Mouse (Mus musculus): ENCODE data around the gene Abhd14a. TPM values are rescaled to one million over a fixed set of nuclear protein-coding genes. Genes with fewer than 3 reads are reported as not detected.

The Abhd14a gene
- total RNA-seq, 1 experiment from 2014 or later = not detected

- ATAC-seq (replicated peaks; ENCODE audit: insufficient number of reproducible peaks, low FRiP score, low TSS enrichment, poor library complexity, severe bottlenecking) = no peak
These were observed 26.2 kb downstream of the Abhd14a start for GRCm38 (mm10) chr9:106421033-106421864.

GRCm38 (mm10) chr9:106420608-106421007, 26.9 kb downstream of the Abhd14a start:
- ATAC-seq (replicated peaks; ENCODE audit: insufficient number of reproducible peaks, low FRiP score, low TSS enrichment, poor library complexity, severe bottlenecking) = no peak

GRCm38 (mm10) chr9:106417841-106418625, 29.4 kb downstream of the Abhd14a start:
- ATAC-seq (replicated peaks; ENCODE audit: insufficient number of reproducible peaks, low FRiP score, low TSS enrichment, poor library complexity, severe bottlenecking) = no peak

- ATAC-seq (replicated peaks; ENCODE audit: insufficient number of reproducible peaks, low FRiP score, low TSS enrichment, poor library complexity, severe bottlenecking) = no peak
These were observed 30.7 kb downstream of the Abhd14a start for GRCm38 (mm10) chr9:106416826-106417225.

- ATAC-seq (replicated peaks; ENCODE audit: insufficient number of reproducible peaks, low FRiP score, low TSS enrichment, poor library complexity, severe bottlenecking) = no peak
These were observed 33.9 kb downstream of the Abhd14a start for GRCm38 (mm10) chr9:106413606-106414005.

- ATAC-seq (replicated peaks; ENCODE audit: insufficient number of reproducible peaks, low FRiP score, low TSS enrichment, poor library complexity, severe bottlenecking) = no peak
These were observed 35.3 kb downstream of the Abhd14a start for GRCm38 (mm10) chr9:106412210-106412609.

GRCm38 (mm10) chr9:106411729-106412128, 35.7 kb downstream of the Abhd14a start:
- ATAC-seq (replicated peaks; ENCODE audit: insufficient number of reproducible peaks, low FRiP score, low TSS enrichment, poor library complexity, severe bottlenecking) = no peak

GRCm38 (mm10) chr9:106411091-106411594, 36.3 kb downstream of the Abhd14a start:
- peak; percentile 44 for ATAC-seq (replicated peaks; ENCODE audit: insufficient number of reproducible peaks, low FRiP score, low TSS enrichment, poor library complexity, severe bottlenecking)

- ATAC-seq (replicated peaks; ENCODE audit: insufficient number of reproducible peaks, low FRiP score, low TSS enrichment, poor library complexity, severe bottlenecking) = no peak
These were observed 37.3 kb downstream of the Abhd14a start for GRCm38 (mm10) chr9:106410086-106410650.

GRCm38 (mm10) chr9:106409096-106409495, 38.4 kb downstream of the Abhd14a start:
- no peak for ATAC-seq (replicated peaks; ENCODE audit: insufficient number of reproducible peaks, low FRiP score, low TSS enrichment, poor library complexity, severe bottlenecking)

GRCm38 (mm10) chr9:106406443-106407078, 40.9 kb downstream of the Abhd14a start:
- no peak for ATAC-seq (replicated peaks; ENCODE audit: insufficient number of reproducible peaks, low FRiP score, low TSS enrichment, poor library complexity, severe bottlenecking)

GRCm38 (mm10) chr9:106405275-106405674, 42.2 kb downstream of the Abhd14a start:
- no peak for ATAC-seq (replicated peaks; ENCODE audit: insufficient number of reproducible peaks, low FRiP score, low TSS enrichment, poor library complexity, severe bottlenecking)

- ATAC-seq (replicated peaks; ENCODE audit: insufficient number of reproducible peaks, low FRiP score, low TSS enrichment, poor library complexity, severe bottlenecking) = no peak
These were observed 44.7 kb downstream of the Abhd14a start for GRCm38 (mm10) chr9:106402607-106403375.

GRCm38 (mm10) chr9:106402149-106402548, 45.3 kb downstream of the Abhd14a start:
- no peak for ATAC-seq (replicated peaks; ENCODE audit: insufficient number of reproducible peaks, low FRiP score, low TSS enrichment, poor library complexity, severe bottlenecking)

GRCm38 (mm10) chr9:106399808-106400207, 47.7 kb downstream of the Abhd14a start:
- ATAC-seq (replicated peaks; ENCODE audit: insufficient number of reproducible peaks, low FRiP score, low TSS enrichment, poor library complexity, severe bottlenecking) = no peak

GRCm38 (mm10) chr9:106398667-106399311, 48.7 kb downstream of the Abhd14a start:
- no peak for ATAC-seq (replicated peaks; ENCODE audit: insufficient number of reproducible peaks, low FRiP score, low TSS enrichment, poor library complexity, severe bottlenecking)

- ATAC-seq (replicated peaks; ENCODE audit: insufficient number of reproducible peaks, low FRiP score, low TSS enrichment, poor library complexity, severe bottlenecking) = no peak
These were observed 49.7 kb downstream of the Abhd14a start for GRCm38 (mm10) chr9:106397733-106398132.

All from monocyte, adult 5-6 weeks (primary cell).